10 mouse cellular contexts compared by ENCODE assay signal in the genomic region with DNA sequence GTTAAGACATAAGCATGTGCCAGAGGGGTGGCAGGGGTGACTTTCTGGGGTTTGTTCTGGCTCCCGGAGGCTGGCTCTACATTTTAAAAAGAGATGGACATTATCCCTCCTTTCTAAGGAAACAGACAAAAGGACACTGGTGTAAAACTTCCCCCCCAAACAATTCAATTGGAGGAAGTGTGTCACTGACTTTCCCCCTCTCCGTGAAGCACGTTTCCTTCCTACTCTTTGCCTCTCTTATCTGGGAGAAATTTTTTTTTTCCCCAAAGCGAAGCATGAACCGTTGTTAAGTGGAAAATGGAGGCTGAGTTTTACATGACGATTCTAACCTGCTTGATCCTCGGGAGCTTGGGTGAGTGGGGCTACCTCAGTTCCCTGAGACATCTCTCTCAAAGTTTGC. TPM values are rescaled to one million over a fixed set of nuclear protein-coding genes. Genes with fewer than 3 reads are reported as not detected.
DNase-seq lines count a peak whose midpoint lies in the region; ATAC-seq and TF ChIP-seq lines count a peak whose summit lies in the region.
"Had no signal": no experiment of that assay in that cellular context is flagged by ENCODE, and none has a peak within 500 bp of the region (broad histone marks: within the 10 kb centered on the region; RNA-seq: fewer than 3 reads in every experiment).

A gene (plus strand): TSS at position 244 of the 400 bp plus-strand sequence.

- H3K4me2 ChIP-seq in intestine, embryonic 14.5 days (ENCODE audit: low read length), result no peak within 1 kb of the TSS

- no peaks in the 10 kb centered on the region for H3K36me3 ChIP-seq in kidney, adult 2 months (ENCODE audit: control insufficient read depth, insufficient read depth, low read length)
- no peaks in the 10 kb centered on the region for H3K36me3 ChIP-seq in intestine, embryonic 14.5 days (ENCODE audit: control insufficient read depth, insufficient read depth, low read length)

- peak within 1 kb of the TSS; percentile 61 for H3K4me3 ChIP-seq in kidney, adult 2 months (ENCODE audit: insufficient read depth, low read depth, low read length)
- peak within 1 kb of the TSS; percentile 20 for H3K4me3 ChIP-seq in intestine, embryonic 14.5 days (ENCODE audit: low read depth, low read length)

- H3K4me1 ChIP-seq in kidney, adult 2 months (ENCODE audit: control insufficient read depth, insufficient read depth, low read length), result peaks cover 14% of the 10 kb centered on the region
- H3K4me1 ChIP-seq in intestine, embryonic 14.5 days (replicated peaks; ENCODE audit: control insufficient read depth, insufficient read depth, low read length), result no peaks in the 10 kb centered on the region

- peak; percentile 51 for DNase-seq in kidney, adult 2 months
- no peak for DNase-seq in kidney, postnatal 10 days
- no peak for DNase-seq in adrenal gland, adult 18-20 months (ENCODE audit: low spot score in 2 of 2)
- DNase-seq in gastrocnemius, postnatal 25 days, result no peak
- no peak for DNase-seq in intestine, embryonic 14.5 days (ENCODE audit: low spot score)
- DNase-seq in right cerebral cortex, postnatal 25 days, result no peak
- no peak for DNase-seq in urinary bladder, postnatal 10 days (ENCODE audit: low spot score)
- no peak for DNase-seq in cerebellum, postnatal 10 days

- 63% methylated on average over 7 of the region's 7 CpGs for WGBS in kidney, adult 2 months
- WGBS in intestine, embryonic 14.5 days, result 63% methylated on average over 7 of the region's 7 CpGs

- TF ChIP-seq POLR2A in kidney, adult 2 months (IDR thresholded peaks at IDR 0.05; ENCODE audit: low read depth, low read length), result no peak

- H3K27me3 ChIP-seq in kidney, adult 2 months (replicated peaks; ENCODE audit: control insufficient read depth, insufficient read depth, low read length), result no peaks in the 10 kb centered on the region
- H3K27me3 ChIP-seq in intestine, embryonic 14.5 days (replicated peaks; ENCODE audit: control insufficient read depth, insufficient read depth, low read length), result no peaks in the 10 kb centered on the region

- H3K9ac ChIP-seq in intestine, embryonic 14.5 days (ENCODE audit: low read length), result no peak within 1 kb of the TSS

- TF ChIP-seq CTCF in kidney, adult 2 months (conservative IDR thresholded peaks at IDR 0.05; ENCODE audit: insufficient read depth, insufficient read length, low read depth, low read length), result no peak

- ATAC-seq in intestine, embryonic 14.5 days (replicated peaks; ENCODE audit: low FRiP score, low TSS enrichment, low read depth), result no peak
- ATAC-seq: midbrain, embryonic 16.5 days had no signal

- peak within 1 kb of the TSS; percentile 92 for H3K27ac ChIP-seq in kidney, adult 2 months (ENCODE audit: insufficient read depth, low read depth, low read length)
- H3K27ac ChIP-seq in intestine, embryonic 14.5 days (ENCODE audit: low read depth), result no peak within 1 kb of the TSS

- H3K9me3 ChIP-seq in intestine, embryonic 14.5 days (ENCODE audit: control insufficient read depth, low read length), result no peaks in the 10 kb centered on the region

RNA-seq across cellular contexts. Expression of the gene that starts here (rescaled TPM):
- polyA plus RNA-seq in kidney, adult 2 months (2012; rRNA removed), result 11.2 and 12.5 TPM in 2 replicates
- total RNA-seq in adrenal gland, adult 18-20 months (2021), result 10 to 100 TPM; 34.6 to 34.8 TPM
- 10 to 100 TPM; 30.2 to 35.0 TPM for total RNA-seq in gastrocnemius, postnatal 25 days (2021)
- polyA plus RNA-seq in intestine, embryonic 14.5 days (2014; fragmentation: Nextera tagmentation; extraction: Ambion mirVana), result 5.5 and 5.8 TPM in 2 replicates
- total RNA-seq: common myeloid progenitor, adult 5-6 weeks had no signal
